Mouse (Mus musculus) thymus, postnatal 0 days (tissue): ENCODE results near the gene Med16. TPM values are rescaled to one million over a fixed set of nuclear protein-coding genes. Genes with fewer than 3 reads are reported as not detected.

Experiments used
- DNase-seq: peaks from one replicate; pipeline ENCODE4 v3.0.0-alpha.2; 2015; ENCODE audit warnings: low spot score
- polyA plus RNA-seq: library from polyadenylated mRNA; unstranded; fragments of >200 nt; fragmentation: Nextera tagmentation; extraction: Ambion mirVana; gene quantifications from 2 replicates; pipeline ENCODE4 v1.2.1, GENCODE M21; 2015

The Med16 gene
- polyA plus RNA-seq, 1 experiment from 2014 or later: 39.1 TPM

- DNase-seq: no peak
These were observed 8.9 kb upstream of the Med16 start for GRCm38 (mm10) chr10:79917532-79918100.

DNA sequence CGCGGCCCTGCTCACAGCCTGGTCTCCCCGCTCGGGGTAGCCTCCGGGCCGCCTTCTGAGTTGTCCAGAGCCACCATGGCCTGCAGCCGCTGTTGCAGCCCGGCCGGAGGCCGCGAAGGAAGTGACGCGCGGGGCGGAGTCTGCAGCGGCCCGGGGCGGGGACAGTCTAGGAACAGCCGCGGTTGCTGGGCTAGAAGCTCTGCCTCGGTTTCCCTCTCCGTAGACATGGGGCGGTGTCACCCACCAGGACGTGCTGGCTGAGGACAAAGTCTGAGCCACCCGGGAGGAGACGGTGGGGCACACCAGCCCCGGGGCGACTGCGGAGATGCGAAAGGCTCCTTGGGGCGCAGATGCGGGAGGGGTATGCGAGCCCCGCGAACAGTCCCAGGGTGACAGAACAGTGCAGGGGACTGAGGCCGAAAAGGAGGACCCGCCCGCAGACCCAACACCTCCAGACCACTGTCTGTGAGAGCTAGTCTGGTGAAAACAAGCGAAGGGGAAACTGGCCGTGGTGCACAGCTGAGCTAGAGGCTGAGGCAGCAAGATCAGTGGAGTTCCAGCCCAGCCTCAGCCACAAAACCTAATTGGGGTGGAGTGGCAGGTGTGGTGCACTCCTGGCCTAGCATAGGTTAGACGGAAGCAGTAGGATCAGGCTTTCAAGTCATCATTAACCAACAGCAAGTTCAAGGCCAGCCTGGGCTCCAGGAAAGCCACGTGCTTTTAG lies 8.2 kb upstream of the Med16 start, which contains the start of gene Kiss1r:
TSS of gene Kiss1r (plus strand) at position 164 of the 724 bp plus-strand sequence.
- peak; percentile 80 for DNase-seq

DNA sequence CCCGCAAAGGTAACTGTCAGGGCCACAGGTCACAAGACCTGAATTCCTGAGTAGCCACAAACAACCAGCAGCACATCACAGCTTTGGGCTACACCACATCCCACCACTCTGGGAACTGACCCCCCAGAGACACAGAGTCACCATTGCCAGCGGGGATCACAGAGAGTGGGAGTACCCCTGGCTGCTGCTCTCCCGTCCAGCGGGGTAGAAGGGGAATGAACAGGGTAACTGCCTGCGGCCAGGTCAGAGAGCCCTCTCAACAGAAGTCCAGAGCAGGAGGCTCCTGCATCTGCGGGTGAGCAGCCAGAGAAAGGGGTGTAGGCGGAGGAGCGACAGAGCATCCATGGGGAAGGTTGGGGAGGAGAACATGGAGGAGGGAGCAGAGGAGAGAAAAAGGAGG lies 7.4 kb upstream of the Med16 start:
- no peak for DNase-seq

DNA sequence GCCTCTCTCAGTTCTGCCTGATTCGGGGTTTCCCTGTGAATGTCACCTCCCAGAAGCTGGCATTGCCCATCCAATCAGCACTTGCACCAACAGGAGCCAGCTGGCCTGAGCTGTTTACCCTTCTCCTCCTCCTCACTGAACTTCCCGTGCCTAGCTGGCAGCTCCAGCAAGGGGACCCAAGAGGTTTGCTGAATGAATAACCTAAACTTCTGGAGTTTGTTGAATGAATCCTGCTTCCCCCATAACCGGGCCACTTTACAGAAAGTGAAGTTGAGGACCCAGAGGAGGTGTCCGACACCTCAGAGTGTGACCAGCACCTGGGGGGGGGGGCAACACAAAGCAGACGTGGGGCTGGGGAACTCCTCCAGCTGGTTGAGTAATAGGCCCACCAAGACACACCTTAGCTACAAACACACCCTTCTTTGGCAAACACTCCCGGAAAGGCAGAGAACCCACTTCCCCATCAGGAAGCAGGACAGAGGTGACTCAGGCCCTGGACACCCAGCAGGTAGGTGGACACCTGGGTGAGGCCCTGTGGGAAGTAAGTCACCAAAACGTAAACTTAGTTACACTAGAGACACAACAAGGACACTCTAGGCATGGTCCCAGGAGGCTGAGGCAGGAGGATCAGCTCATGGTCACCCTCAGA lies 6.3 kb upstream of the Med16 start:
- no peak for DNase-seq

DNA sequence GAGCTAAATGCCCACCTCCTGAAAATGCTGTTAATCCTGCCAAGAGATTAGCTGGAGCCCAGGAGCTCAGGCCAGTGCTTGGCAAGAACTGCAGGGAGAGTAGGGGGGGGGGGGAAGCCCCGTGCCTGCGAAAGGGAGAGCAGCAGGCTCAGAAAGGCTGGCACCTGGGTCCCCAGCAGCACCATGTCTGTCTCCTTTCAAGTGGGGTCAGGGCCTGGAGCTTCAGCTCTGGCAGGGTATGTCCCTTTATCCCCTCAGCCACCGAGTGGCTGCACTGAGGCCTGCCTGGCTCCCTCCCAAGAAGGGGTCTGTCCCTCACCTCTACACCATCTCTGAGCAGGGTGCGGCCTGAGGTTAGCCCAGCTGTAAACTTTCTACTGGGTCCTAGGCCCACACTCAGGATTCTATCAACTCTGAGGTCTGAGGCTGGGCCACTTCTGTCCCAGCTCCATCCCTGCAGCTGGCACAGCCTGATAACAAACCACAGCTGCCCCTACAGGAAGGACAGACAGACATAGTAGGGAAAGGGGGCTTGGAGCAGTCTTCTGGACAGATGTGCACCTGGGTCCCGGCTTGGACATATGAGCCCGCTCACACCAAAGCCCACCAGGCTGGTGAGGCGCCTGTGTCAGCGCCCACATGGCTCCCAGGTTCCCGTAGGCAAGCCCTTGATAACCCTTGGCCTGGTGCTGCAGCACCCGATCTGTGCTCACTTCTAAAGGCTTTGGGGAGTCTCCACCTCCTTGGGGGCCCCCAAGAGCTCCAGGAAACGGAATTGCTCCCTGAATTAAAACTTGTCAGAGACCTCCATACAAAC lies 5.6 kb upstream of the Med16 start:
- no peak for DNase-seq

- DNase-seq: no peak
These were observed 3.7 kb upstream of the Med16 start for GRCm38 (mm10) chr10:79912412-79912811.

DNA sequence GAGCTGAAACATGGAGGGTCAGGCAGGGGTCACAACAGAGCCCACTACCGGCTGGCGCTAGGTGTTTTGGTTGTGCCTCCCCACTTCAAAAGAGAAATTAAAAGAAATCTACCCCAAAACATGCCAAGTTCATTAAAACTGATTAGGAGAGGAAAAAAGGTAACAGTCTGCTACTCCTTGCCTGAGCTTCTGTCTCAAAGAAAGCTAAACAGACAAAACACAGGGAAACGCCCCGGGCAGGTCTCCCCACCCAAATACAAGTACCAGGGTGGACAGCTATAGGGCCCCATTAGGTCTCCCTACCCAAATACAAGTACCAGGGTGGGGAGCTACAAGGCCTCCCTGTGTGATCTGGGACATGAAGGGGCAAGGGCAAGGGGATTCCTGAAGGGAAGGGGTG lies 1.8 kb upstream of the Med16 start, which contains the start of gene Gm26602:
TSS of gene Gm26602 (plus strand) at position 301 of the 400 bp plus-strand sequence.
- DNase-seq: no peak

GRCm38 (mm10) chr10:79909092-79909922 lies 584 bp upstream of the Med16 start:
- DNase-seq: no peak

- DNase-seq: no peak
These were observed 1.3 kb downstream of the Med16 start for GRCm38 (mm10) chr10:79907415-79907814.

- DNase-seq: no peak
These were observed 2.0 kb downstream of the Med16 start for GRCm38 (mm10) chr10:79906712-79907111.

GRCm38 (mm10) chr10:79900951-79901410 lies 7.7 kb downstream of the Med16 start:
- no peak for DNase-seq

- DNase-seq: no peak
These were observed 11.1 kb downstream of the Med16 start for GRCm38 (mm10) chr10:79897316-79898245.

- DNase-seq: no peak
These were observed 11.9 kb downstream of the Med16 start for GRCm38 (mm10) chr10:79896814-79897213.

DNA sequence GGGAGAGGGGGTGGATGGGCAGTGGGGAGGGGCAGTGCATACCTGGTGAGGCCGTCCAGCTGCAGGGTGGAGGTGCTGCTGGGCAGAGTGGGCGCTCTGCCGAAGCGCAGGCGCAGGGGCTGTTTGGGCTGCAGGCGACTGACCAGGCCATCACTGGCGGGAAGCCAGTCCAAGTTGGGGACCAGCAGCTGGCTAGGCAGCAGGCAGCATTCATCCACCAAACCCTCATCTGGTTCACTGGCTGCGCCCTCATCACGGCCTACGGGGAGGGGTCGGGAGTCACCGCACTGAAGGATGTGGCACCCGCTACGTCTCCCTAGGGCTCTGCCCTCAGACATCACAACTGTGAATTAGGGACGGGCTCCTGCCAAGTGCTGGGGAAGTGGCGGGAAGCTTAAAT lies 12.4 kb downstream of the Med16 start:
- no peak for DNase-seq

- DNase-seq: peak; percentile 81
These were observed 16.1 kb downstream of the Med16 start for GRCm38 (mm10) chr10:79892451-79893118.

DNA sequence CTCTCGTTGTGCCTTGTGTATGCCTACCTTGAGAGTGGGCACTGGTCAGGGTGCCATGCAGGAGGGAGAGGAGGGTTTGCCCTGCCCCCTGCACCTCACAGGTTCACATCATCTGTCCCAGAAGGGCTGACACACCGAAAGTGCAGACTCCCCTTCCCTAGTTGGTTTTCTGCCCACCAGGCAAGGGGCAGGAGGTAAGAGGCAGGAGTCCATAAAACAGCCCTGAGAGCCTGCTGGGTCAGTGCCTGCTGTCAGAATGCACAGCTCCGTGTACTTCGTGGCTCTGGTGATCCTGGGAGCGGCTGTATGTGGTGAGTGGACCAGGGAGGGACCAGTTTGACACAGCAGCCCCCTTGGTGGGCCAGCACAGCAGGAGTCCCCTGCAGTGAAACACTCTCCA lies 18.1 kb downstream of the Med16 start, which contains the start of gene Cfd:
TSS of gene Cfd (plus strand) at position 184 of the 400 bp plus-strand sequence.
- no peak for DNase-seq

DNA sequence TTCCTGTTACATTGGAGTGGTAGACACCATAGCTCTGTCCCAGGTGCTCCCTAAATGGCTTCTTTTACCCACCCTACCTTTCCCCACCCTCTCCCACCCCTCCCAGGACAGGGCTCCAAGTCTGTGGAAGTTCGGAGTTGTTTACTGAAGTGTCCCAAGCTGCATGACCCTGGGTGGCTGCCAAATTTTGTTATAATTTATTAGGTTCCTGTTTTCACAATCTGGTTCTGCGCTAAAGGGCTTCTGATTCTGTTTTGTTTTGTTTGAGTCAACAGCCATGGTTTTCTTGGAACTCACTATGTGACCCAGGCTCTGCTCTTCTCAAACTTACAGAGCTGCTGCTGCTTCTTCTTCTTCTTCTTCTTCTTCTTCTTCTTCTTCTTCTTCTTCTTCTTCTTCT lies 19.3 kb downstream of the Med16 start:
- no peak for DNase-seq

- no peak for DNase-seq
These were observed 22.1 kb downstream of the Med16 start for GRCm38 (mm10) chr10:79886611-79887010.

GRCm38 (mm10) chr10:79886054-79886453 lies 22.7 kb downstream of the Med16 start, which contains the start of gene Elane:
Elane (plus strand) TSS chr10:79886247.
- no peak for DNase-seq
